Mouse (Mus musculus): ENCODE data around the gene Palld.

Gene Palld

DNA sequence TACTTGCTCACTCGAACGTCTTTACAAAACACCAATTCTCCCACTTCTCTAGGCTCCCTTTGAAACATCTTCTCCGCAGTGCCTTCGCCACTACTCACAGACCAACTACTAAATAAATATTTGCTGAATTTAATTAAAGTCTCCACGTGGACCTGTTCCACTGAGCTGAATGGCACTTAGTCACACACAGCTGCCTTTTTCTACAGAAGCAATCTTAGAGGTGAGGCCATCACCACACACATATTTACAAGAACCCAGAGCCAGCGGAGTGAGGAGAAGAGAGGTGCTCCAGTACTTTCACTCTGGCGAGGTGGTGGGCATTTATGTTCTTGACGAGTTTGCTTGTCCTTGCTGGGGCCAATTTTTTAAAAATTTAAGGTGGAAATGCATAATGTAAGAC is 346.3 kb downstream of the Palld start:
- DNase-seq (ENCODE audit: low spot score in 2 of 2): no peak

DNA sequence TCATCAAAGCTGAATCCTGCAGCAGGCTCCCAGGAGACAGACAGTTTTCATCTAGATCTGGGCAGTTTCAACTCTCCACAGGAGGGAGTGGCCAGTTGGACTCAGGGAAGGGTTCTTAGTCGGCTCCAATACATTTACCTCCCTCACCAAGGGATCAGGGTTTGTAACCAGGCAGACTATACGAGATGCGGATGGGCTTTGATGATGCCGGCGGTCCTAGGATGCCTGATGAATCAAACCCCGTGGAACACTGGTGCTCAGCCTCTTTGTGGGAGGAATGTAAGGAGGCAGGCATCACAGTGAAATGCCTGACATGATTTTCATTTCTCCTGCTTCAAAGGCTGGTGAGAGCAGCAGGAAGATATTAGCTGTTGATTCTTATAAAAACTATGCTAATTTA is 347.1 kb downstream of the Palld start:
- DNase-seq (ENCODE audit: low spot score in 2 of 2): no peak

DNA sequence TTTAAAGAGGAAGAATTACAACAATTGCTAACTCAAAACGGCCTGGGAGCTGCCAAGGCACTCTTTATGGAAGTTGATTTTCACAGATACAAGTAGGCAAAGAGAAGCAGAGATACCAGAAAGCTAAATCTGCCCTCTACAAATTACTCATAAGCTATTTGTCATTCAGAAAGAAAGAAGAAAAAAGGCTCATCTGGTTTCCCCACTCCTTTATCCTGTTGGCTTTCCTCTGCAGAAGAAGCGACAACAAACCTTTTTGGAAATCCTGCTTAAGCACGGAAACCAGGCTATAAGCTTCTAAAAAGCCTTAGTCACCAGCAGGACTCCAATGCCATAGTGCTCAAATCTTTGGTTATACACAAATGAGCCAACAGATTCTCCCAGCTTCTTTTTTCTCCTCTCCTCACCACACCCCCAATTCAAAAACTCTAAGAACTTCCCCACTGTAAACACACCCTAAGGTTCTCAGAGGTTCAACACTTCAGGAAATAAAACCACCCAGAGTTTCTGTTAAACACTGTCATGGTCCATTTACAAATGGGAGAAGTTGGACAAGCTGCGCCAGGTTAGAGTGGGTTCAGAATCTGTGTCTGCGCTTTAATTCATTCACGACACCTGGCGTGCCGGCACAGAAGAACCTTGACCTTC is 349.6 kb downstream of the Palld start:
- DNase-seq (ENCODE audit: low spot score in 2 of 2): no peak

DNA sequence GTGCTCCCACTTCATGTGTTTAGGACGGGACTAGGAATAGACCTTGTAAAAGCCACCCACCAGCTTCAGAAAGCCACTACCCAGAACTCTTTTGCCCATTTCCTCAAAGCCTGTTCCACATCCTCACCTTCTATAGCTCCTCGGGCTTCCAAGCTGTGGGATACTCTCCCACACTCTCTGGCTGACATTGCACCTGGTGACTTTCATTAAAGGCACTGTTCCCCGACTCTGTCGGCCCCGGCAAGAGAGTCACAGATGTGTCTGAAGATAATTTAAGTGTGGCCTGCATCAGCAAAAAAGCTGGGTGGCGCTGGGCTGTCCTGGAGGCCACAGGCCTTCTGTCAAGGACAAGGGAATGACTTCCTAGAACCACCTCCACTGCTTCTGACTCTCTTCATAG is 350.3 kb downstream of the Palld start:
- DNase-seq (ENCODE audit: low spot score in 2 of 2): no peak

DNA sequence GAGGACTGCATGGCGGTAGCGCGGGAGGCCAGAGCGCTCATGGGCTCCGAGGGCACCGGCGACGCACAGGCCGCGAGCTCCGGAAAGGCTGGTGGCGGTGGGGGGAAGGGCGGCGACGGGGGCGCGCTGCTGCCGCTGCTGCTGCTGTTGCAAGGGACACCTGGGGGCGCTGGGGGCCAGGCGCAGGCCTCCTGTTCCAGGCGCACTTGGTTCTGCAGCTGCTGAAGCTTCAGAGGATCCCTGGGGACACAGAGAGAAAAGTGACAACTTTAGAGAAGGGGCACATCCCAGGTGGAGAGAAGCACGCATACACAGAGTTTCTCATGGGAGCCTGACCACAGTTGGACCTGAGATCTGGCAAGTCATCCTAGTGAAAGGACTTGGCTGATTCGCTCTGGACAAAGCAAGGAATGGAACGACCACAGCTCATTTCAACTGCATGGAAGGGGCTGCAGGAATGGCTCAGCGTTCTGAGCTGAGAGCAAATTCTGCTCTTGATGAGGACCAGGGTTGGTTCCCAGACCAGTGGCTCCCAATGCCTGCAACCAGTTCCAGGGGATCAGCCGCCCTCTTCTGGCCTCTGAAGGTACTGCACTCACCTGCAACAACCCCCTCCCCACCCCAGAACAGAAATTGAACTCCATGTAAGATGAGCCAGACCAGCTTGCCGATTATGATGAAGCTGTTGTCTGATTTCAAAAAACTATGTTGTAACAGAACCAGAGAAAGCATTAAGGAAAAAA is 352.3 kb downstream of the Palld start:
- no peak for DNase-seq (ENCODE audit: low spot score in 2 of 2)

GRCm38 (mm10) chr8:61549585-61549984 is 352.9 kb downstream of the Palld start:
- no peak for DNase-seq (ENCODE audit: low spot score in 2 of 2)

DNA sequence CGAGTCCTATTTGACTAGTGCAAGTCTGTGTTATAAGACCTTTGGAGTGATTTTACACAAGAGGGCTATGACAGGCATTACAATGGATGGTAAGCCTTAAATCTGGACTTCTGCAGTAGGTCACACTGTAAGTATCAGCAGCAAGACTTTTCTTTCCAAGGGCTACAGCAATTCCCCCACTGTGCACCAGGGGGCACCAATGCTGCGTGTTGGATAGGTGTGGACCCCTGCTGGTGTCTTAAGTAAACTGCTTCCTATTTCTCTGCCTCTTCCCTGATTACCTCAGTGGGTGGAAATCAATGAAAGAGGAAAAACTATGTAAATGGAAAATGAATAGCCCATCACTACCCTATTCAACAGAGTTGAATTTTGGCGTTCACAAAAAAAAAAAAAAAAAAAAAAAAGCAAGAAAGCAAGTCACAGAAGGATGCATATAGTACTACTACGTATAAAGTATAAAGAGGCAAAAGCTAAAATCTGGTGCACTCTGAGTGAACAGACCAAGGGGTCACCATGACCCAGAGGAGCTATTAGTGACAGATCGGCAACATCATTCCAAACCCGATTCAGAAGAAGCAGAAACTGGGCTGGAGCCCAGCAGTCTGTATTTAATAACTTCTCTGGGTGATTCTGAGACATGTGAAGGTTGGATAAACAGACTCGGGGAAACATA is 362.5 kb downstream of the Palld start:
- DNase-seq (ENCODE audit: low spot score in 2 of 2): peak; percentile 78 to 88

DNA sequence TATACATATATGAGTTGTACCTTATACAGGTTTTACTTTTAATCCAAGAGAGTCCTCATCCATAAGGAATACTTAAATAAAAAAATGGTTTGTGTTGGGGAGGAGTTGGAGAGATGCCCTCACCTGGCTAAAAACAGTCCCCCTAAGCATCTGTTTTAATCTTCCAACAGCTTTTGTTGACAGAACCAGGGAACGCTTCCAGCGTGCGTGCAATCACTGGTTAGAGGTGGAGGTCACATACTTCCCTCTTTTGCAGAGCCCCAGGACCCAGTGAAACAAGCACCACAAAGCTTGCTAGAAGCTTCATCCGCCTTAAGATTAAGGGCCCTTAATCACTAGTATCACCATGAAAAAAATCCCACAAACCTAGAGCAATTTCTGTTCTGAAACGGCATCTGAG is 365.0 kb downstream of the Palld start:
- no peak for DNase-seq (ENCODE audit: low spot score in 2 of 2)

GRCm38 (mm10) chr8:61535472-61535871 is 367.0 kb downstream of the Palld start:
- DNase-seq (ENCODE audit: low spot score in 2 of 2): no peak

DNA sequence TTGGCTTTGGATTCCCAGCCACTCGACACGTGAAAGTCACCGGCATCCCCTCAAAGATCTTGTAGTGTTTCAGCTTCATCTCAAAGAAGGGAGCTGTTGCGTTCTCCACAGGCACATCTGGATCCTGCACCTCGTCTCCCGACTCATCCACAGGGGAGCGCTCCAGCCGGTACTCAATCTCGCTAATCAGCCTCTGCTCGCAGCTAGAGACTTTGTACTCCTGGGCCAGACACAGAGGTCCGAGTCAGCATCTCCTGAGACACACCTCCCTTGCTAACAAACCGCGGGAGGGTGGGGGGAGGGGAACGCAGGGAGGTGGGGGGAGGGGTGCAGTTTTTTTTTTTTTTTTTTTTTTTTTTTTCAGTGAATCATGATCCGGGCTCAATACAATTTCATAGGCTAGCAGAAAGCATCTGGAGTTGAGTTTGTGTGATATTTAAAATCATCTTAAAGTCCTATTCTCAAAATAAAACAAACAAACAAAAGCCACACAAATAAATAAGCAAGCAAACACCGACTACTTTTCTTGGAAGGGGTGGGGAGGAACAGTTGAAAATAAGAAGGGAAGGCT is 369.0 kb downstream of the Palld start:
- no peak for DNase-seq (ENCODE audit: low spot score in 2 of 2)

- DNase-seq (ENCODE audit: low spot score in 2 of 2): no peak
Observed at GRCm38 (mm10) chr8:61532831-61533230, 369.7 kb downstream of the Palld start.

DNA sequence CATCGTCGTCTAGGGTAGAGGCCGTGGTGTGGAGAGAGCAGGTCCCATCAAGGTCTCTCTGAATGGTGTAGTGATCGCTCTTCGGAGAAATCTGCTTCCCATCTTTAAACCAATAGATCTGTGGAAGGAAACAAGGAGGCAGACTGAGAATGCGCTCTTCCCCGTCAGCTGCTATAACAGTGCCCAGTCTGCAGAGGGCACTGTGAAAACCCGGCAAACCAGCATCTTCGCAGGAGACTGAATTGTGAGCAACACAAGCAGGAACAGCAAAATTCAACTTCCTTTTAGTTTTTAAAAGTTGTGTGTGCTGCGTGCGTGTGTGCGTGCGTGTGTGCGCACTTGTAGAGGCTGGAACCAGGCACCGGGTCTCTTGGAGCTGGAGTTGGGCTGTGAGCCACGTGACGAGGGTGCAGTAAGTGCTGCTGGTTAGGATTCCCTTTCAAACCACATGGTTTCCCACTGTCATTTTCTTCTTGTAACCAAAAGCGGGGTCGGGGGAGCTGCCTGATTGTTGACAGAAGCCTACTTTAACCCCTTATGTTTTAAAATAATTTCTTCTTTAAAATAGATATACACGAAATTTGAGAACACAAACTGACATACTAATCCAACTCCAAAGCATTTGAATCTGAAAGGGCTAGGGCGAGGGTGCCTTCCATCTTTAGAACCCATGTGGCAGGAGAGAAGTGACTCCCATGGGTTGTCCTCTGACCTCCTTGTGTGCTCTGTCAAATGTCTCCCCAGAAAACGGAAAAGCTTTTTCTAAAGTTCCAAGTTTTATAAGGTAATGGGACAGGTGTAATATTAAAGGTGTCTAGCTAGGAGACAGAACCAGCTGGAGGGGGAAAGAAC is 370.3 kb downstream of the Palld start:
- DNase-seq (ENCODE audit: low spot score in 2 of 2): no peak

- DNase-seq (ENCODE audit: low spot score in 2 of 2): no peak
Observed at GRCm38 (mm10) chr8:61528642-61529041, 373.8 kb downstream of the Palld start.

DNA sequence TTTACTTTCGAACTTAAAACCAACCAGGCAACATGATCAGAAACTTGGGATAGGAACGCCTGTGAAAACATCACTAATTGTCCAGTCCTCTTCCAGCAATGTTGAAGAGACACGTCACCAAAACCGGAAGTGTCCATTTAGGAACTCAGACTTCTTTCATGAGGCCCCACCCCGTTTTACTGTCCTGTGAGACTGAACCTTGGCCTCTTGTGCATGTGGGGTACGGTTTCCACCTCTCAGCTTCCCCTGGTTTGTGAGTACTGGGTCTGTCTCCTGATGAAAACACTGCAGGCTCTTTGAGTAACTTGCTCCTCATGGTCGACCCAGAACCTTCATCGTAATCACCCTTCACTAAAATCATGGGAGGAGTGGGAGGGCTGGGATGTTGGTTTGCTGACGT is 374.3 kb downstream of the Palld start:
- no peak for DNase-seq (ENCODE audit: low spot score in 2 of 2)

- no peak for DNase-seq (ENCODE audit: low spot score in 2 of 2)
Observed at GRCm38 (mm10) chr8:61527037-61527436, 375.5 kb downstream of the Palld start.

DNA sequence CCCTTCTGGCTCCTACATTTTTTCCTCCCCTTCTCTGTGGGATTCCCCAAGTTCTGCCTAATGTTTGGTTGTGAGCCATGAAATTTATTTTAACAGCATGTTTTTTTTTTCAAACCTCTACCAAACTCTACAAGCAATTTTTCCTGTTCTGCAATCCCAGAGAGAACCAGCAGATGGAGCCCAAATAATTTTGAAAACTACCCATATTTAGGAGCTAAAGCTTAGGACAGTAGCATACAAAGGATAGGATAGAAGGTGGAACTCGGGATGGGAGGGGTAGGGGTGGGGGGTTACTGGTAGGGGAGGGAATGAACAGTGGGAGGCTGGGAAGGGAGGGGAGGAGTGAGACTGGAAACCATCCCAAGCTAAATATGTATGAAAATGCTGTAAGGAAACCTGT is 380.4 kb downstream of the Palld start:
- DNase-seq (ENCODE audit: low spot score in 2 of 2): peak in 1 of 2 experiments; percentile 52

GRCm38 (mm10) chr8:61517502-61518185 is 384.8 kb downstream of the Palld start:
- DNase-seq (ENCODE audit: low spot score in 2 of 2): no peak

DNA sequence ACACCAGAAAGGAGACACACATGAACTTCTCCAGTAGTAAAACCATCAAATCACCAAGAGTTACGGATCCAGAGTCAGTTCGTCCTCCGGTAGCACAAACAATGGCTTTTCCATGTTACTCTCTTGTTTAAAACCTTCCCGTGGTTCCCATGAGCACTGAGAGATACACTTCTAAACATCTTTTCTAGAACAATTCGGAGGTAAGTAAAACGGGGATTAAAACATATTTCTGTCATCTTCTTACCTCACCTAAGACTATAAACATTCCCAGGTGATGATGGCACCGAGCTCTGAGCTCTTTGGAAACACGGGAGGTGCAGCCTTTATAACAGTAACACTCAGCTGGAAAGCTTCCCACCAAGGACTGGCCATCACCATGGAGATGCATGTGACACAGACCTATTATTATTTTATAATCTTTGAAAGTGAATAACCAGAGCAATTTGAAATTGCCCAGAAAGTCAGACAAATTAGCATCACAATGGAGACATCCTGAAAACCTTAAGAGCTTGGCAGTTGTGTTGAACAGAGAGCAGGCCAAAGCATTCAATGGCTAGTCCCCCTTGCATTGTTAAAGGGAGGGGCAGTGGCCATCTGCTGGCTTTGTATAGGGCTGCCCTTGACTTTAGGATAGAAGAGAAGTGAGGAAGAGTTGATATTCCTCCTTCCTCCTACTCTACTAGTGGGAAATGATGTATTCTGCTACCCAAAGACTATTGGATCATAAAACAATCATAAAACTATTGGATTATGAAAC is 385.6 kb downstream of the Palld start:
- DNase-seq (ENCODE audit: low spot score in 2 of 2): no peak

DNA sequence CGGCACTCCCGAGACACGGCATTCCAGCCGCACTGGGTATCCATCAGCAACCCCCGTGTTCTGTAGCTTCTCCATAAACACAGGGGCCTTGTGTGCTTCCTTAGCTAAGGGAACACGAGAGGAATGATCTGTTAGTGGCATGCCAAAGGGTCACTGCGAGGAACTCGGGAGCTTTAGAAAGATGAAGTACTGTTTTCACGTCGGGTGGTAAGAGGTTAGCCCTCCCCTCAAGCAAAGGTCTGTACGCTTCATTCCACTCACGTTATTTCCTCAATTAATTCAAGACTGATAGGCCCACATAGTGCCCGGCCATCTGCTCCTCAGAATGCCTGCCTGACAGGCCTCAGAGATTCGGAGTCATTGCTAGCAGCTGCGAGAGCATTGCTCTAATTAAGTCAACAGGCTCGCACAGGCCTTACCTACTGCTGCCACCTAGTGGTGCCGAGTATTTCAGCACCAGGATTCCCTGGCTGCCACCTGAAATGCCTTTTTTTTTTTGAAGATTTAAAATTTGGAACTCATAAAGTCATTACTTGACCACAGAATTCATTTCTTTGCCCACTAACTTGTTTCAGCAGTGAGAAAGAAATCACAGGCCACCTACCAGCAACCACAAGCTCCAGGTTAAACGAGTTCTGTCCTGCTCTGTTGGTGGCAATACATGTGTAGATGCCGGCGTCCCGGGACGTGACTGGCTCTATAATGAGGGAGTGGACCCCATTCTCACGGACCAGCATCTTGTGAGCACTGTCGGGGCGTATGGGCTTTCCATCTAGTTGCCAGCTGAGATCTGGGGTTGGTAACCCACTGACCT is 386.4 kb downstream of the Palld start:
- peak; percentile 87 to 93 for DNase-seq (ENCODE audit: low spot score in 2 of 2)
